In genomic region chr2:160911558-160912201, GRCm38 (mm10) we compare ENCODE assay signal across 9 mouse cellular contexts. TPM values are rescaled to one million over a fixed set of nuclear protein-coding genes. Genes with fewer than 3 reads are reported as not detected.
A peak's percentile ranks its signal among the peaks of the same experiment; 100 is the strongest.
DNase-seq lines count a peak whose midpoint lies in the region; ATAC-seq lines count a peak whose summit lies in the region.
"Had no signal": no experiment of that assay in that cellular context is flagged by ENCODE, and none has a peak within 500 bp of the region (broad histone marks: within the 10 kb centered on the region; RNA-seq: fewer than 3 reads in every experiment).

No protein-coding gene starts in this region.

- H3K9me3 ChIP-seq in heart, embryonic 14.5 days (ENCODE audit: control insufficient read depth, low read length): no peaks in the 10 kb centered on the region
- no peaks in the 10 kb centered on the region for H3K9me3 ChIP-seq in liver, embryonic 15.5 days (replicated peaks)

- H3K36me3 ChIP-seq in heart, embryonic 14.5 days (ENCODE audit: control insufficient read depth, insufficient read depth, low read length): no peaks in the 10 kb centered on the region
- H3K36me3 ChIP-seq in liver, embryonic 15.5 days (replicated peaks): no peaks in the 10 kb centered on the region

- peaks cover 10 to 25% of the 10 kb centered on the region in 2 experiments for H3K4me1 ChIP-seq in heart, embryonic 14.5 days (ENCODE audit: control insufficient read depth in 2 of 2, insufficient read depth in 2 of 2, low read length in 2 of 2)
- no peaks in the 10 kb centered on the region for H3K4me1 ChIP-seq in liver, embryonic 15.5 days (replicated peaks)

- peak overlapping the region; percentile 67 for H3K9ac ChIP-seq in heart, embryonic 14.5 days (ENCODE audit: low read length)
- H3K9ac ChIP-seq in liver, embryonic 15.5 days: no peak overlapping the region

- DNase-seq in heart, adult 18-20 months: peak; percentile 14 to 32
- no peak for DNase-seq in heart, adult 8-10 months (ENCODE audit: low spot score)
- peak; percentile 62 for DNase-seq in cerebellum, adult 9-11 months
- peak; percentile 32 for DNase-seq in testis, postnatal 14 days (ENCODE audit: low spot score)
- no peak for DNase-seq in urinary bladder, postnatal 10 days (ENCODE audit: low spot score)
- no peak for DNase-seq in yolk sac, embryonic 10.5 days (ENCODE audit: low spot score)

- 0 out of 2 replicates have a peak, but pooled peaks have one; percentile 5 for ATAC-seq in heart, embryonic 14.5 days (ENCODE audit: insufficient number of reproducible peaks, insufficient read depth, low FRiP score, low read depth)
- no peak for ATAC-seq in liver, embryonic 15.5 days (ENCODE audit: insufficient read depth)

- WGBS in heart, embryonic 14.5 days: 1% methylated on average over 49 of the region's 64 CpGs
- WGBS in liver, embryonic 15.5 days (ENCODE audit: insufficient replicate concordance): 4% methylated on average over 62 of the region's 64 CpGs

- peak overlapping the region; percentile 54 to 55 for H3K4me3 ChIP-seq in heart, embryonic 14.5 days (ENCODE audit: control insufficient read depth in 1 of 2, insufficient read depth in 1 of 2, low read depth in 1 of 2, low read length in 2 of 2)
- peak overlapping the region; percentile 32 for H3K4me3 ChIP-seq in liver, embryonic 15.5 days (replicated peaks)
- H3K4me3 ChIP-seq: erythroblast, embryonic 14.5 days had no signal

- no peak overlapping the region for H3K27ac ChIP-seq in heart, embryonic 14.5 days (replicated peaks in 1 of 2; ENCODE audit: control insufficient read depth in 1 of 2, insufficient read depth in 1 of 2, low read depth in 2 of 2, low read length in 2 of 2)
- H3K27ac ChIP-seq in liver, embryonic 15.5 days (replicated peaks): no peak overlapping the region

- H3K4me2 ChIP-seq in heart, embryonic 14.5 days (ENCODE audit: low read length): peak overlapping the region; percentile 96
- H3K4me2 ChIP-seq in liver, embryonic 15.5 days: peak overlapping the region; percentile 55

- H3K27me3 ChIP-seq in heart, embryonic 14.5 days (ENCODE audit: control insufficient read depth, insufficient read depth, low read length): peaks cover 68% of the 10 kb centered on the region
- peaks cover 64% of the 10 kb centered on the region for H3K27me3 ChIP-seq in liver, embryonic 15.5 days

RNA-seq across cellular contexts. Expression of gene Emilin3, which starts 0.4 kb away (rescaled TPM):
- 1 to 10 TPM in 1 of 2 experiments, under 1 TPM in 1; 0.89 to 1.4 TPM for total RNA-seq in heart, adult 18-20 months (2021)
- 1 to 10 TPM in 3 of 4 experiments, under 1 TPM in 1; 0.57 to 3.0 (median 1.9) TPM for total RNA-seq in heart, adult 8-10 months (2022)
- 0.75 and 1.2 TPM in 2 replicates for polyA plus RNA-seq in heart, embryonic 14.5 days (2014; fragmentation: Nextera tagmentation; extraction: Ambion mirVana)
- polyA plus RNA-seq in liver, embryonic 15.5 days (2015; fragmentation: Nextera tagmentation; extraction: Ambion mirVana): 0.55 and 0.64 TPM in 2 replicates
- polyA plus RNA-seq: erythroblast, embryonic 14.5 days had no signal

RNA-seq across cellular contexts. Expression of gene Lpin3, which starts 31.2 kb away (rescaled TPM):
- total RNA-seq in heart, adult 18-20 months (2021): 1 to 10 TPM; 3.9 to 6.3 TPM
- total RNA-seq in heart, adult 8-10 months (2022): 1 to 10 TPM; 3.6 to 6.6 (median 4.9) TPM
- polyA plus RNA-seq in heart, embryonic 14.5 days (2014; fragmentation: Nextera tagmentation; extraction: Ambion mirVana): 0.78 and 0.82 TPM in 2 replicates
- 0.41 and 0.74 TPM in 2 replicates for polyA plus RNA-seq in liver, embryonic 15.5 days (2015; fragmentation: Nextera tagmentation; extraction: Ambion mirVana)
- polyA plus RNA-seq: erythroblast, embryonic 14.5 days had no signal

RNA-seq across cellular contexts. Expression of gene Zhx3, which starts 38.9 kb away (rescaled TPM):
- total RNA-seq in heart, adult 18-20 months (2021): 10 to 100 TPM; 34.5 to 39.3 TPM
- 10 to 100 TPM; 32.2 to 35.5 (median 33.1) TPM for total RNA-seq in heart, adult 8-10 months (2022)
- 6.7 and 6.8 TPM in 2 replicates for polyA plus RNA-seq in heart, embryonic 14.5 days (2014; fragmentation: Nextera tagmentation; extraction: Ambion mirVana)
- 2.3 and 2.8 TPM in 2 replicates for polyA plus RNA-seq in liver, embryonic 15.5 days (2015; fragmentation: Nextera tagmentation; extraction: Ambion mirVana)

Comparison
In these comparisons a context has a peak if more than half of its experiments do, and no peak if none do; other contexts are left out.
1. DNase-seq: peak in heart, adult 18-20 months (2 of 2), cerebellum, adult 9-11 months (single experiment) and testis, postnatal 14 days (single experiment); none in heart, adult 8-10 months (single experiment), urinary bladder, postnatal 10 days (single experiment) and yolk sac, embryonic 10.5 days (single experiment).